Mouse (Mus musculus) embryonic facial prominence, embryonic 15.5 days (tissue): ENCODE data around the gene Caln1. TPM values are rescaled to one million over a fixed set of nuclear protein-coding genes. Genes with fewer than 3 reads are reported as not detected.

Source experiments
- ATAC-seq: fragments of 200-750 bp; cut with Nextera tagmentation; 2 replicates; pipeline ENCODE4 v1.8.0; 2017; ENCODE audit warnings: low read depth, moderate TSS enrichment; ENCODE audit not compliant: insufficient number of reproducible peaks, low FRiP score, low TSS enrichment
- H3K27ac ChIP-seq: fragments of 300-500 bp; sonication (generic); replicated peaks from 2 replicates; pipeline ENCODE4 v1.5.1; 2015; ENCODE audit warnings: mild to moderate bottlenecking, inconsistent platforms
- H3K27me3 ChIP-seq: fragments of 300-500 bp; sonication (generic); 2 replicates; pipeline ENCODE4 v1.6.1; 2015; ENCODE audit warnings: inconsistent platforms
- H3K36me3 ChIP-seq: fragments of 300-500 bp; sonication (generic); 2 replicates; pipeline ENCODE4 v1.6.1; 2015; ENCODE audit warnings: mild to moderate bottlenecking, inconsistent platforms
- H3K4me1 ChIP-seq: fragments of 300-500 bp; sonication (generic); 2 replicates; pipeline ENCODE4 v1.6.1; 2015; ENCODE audit warnings: inconsistent platforms
- H3K4me2 ChIP-seq: fragments of 300-500 bp; sonication (generic); replicated peaks from 2 replicates; pipeline ENCODE4 v1.6.1; 2015; ENCODE audit warnings: mild to moderate bottlenecking, inconsistent platforms
- H3K4me3 ChIP-seq: fragments of 300-500 bp; sonication (generic); replicated peaks from 2 replicates; pipeline ENCODE4 v1.5.1; 2015; ENCODE audit warnings: mild to moderate bottlenecking, inconsistent platforms
- H3K9ac ChIP-seq: fragments of 300-500 bp; sonication (generic); 2 replicates; pipeline ENCODE4 v1.6.1; 2015; ENCODE audit warnings: inconsistent platforms
- H3K9me3 ChIP-seq: fragments of 300-500 bp; sonication (generic); replicated peaks from 2 replicates; pipeline ENCODE4 v1.6.1; 2016; ENCODE audit warnings: inconsistent platforms
- WGBS: fragments of 180-500 bp; shearing (Covaris S2); methylation state at CpG from one replicate; pipeline ENCODE4 v1.1.7; 2015; 5-methylcytosine and 5-hydroxymethylcytosine counted together
- polyA plus RNA-seq: library from polyadenylated mRNA; unstranded; fragments of >200 nt; fragmentation: Nextera tagmentation; extraction: Ambion mirVana; gene quantifications from 2 replicates; pipeline ENCODE4 v1.2.1, GENCODE M21; 2015

The Caln1 gene
- polyA plus RNA-seq, 1 experiment from 2014 or later = 1.5 TPM

DNA sequence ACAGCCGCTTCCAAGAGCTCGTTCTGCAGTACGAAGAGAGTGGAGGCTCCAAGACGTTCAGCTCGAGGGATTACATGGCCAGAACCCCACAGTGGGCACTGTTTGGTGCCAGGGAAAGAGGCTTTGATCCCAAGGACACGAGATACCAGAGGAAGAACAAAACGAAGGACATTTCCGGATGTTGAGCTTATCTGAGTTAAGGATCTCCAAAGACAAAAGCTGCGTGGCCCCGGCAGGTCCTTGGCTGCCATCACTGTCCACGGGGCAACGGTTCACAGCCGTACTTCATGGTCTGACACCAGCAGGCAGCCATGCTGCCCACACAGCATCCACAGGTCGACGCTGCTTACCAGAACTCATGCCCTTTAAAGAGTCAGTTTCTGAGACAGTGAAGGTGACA lies 28.6 kb upstream of the Caln1 start:
- Histone ChIP-seq H3K4me3 (no peak overlapping the region), H3K4me1 (no peaks in the 10 kb centered on the region), H3K9ac (no peak overlapping the region), H3K27ac (no peak overlapping the region), H3K36me3 (peaks cover 42% of the 10 kb centered on the region), H3K4me2 (no peak overlapping the region), H3K27me3 (no peaks in the 10 kb centered on the region), H3K9me3 (no peaks in the 10 kb centered on the region)
- no peak for ATAC-seq
- WGBS = 93% methylated on average over 15 of the region's 15 CpGs

DNA sequence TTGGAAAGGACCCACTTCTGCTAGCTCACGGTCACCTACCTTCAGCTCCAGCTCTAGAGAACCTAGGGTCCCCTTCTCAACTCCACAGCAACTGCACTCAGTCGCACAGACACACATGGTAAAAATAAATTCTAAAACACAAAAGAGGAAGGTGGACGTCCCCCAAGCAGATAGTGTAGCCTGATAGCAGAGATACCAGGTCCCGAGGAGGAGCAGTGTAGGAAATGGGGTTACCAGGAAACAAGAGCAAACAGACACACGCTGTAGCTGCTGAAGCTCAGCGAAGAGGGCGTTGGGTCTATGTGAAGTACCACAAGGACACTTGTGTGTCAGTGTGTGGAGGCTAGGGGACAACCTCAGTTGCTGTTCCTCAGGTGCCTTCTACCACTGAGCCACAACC lies 24.3 kb upstream of the Caln1 start:
- Histone ChIP-seq H3K36me3 (peaks cover 33% of the 10 kb centered on the region), H3K27ac (no peak overlapping the region), H3K27me3 (no peaks in the 10 kb centered on the region), H3K9me3 (no peaks in the 10 kb centered on the region), H3K4me1 (no peaks in the 10 kb centered on the region), H3K4me2 (no peak overlapping the region), H3K4me3 (no peak overlapping the region), H3K9ac (no peak overlapping the region)
- no peak for ATAC-seq
- 91% methylated on average over 7 of the region's 7 CpGs for WGBS

DNA sequence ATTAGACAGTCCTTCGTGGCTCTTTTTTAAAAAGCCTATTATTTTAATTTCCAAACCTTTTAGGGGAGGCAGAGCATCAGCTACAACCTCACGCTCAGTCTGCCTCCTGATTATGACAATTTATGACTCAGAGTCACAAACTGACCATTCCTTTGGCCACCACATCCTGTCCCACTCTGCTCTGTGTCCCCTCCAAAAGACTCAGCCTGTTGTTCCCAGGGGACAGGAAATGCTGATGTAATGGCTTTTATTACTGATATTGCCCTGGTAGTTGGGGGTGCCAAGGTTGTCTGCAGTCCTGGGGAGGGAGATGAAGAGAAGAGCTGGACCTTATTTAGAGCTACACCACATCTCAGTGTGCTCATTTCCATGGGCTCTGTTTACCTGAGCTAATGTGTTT lies 23.4 kb upstream of the Caln1 start:
- ATAC-seq = no peak

DNA sequence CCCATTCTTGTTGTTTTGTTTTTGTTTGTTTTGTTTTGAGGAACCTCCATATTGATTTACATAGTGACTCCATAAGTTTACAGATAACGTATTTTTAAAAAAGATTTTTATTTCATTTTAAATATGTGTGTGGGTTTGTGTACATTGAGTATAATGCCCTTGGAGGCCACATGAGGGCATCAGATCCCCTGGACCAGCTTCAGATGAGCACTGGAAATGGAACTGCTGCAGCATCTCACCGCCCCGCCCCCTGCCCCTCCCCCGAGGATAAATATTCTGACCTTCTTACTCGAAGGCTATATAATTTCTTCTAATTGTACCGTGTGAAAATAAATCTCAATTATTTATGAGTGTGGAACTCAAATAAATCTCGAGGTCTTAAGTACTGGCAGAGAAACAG lies 14.0 kb upstream of the Caln1 start:
- no peaks in the 10 kb centered on the region for H3K36me3 ChIP-seq
- no peak overlapping the region for H3K27ac ChIP-seq
- whole genome bisulfite sequencing = 58% methylated on average over 7 of the region's 7 CpGs
- no peak overlapping the region for H3K9ac ChIP-seq
- no peak overlapping the region for H3K4me3 ChIP-seq
- no peaks in the 10 kb centered on the region for H3K9me3 ChIP-seq
- ATAC-seq = no peak
- H3K4me1 ChIP-seq = no peaks in the 10 kb centered on the region
- no peak overlapping the region for H3K4me2 ChIP-seq
- no peaks in the 10 kb centered on the region for H3K27me3 ChIP-seq

More for the DNA sequence above, 23.4 kb upstream of the Caln1 start:
- Histone ChIP-seq H3K9me3 (no peaks in the 10 kb centered on the region), H3K4me3 (no peak overlapping the region), H3K9ac (no peak overlapping the region), H3K36me3 (peaks cover 24% of the 10 kb centered on the region), H3K27me3 (no peaks in the 10 kb centered on the region), H3K4me2 (no peak overlapping the region), H3K27ac (no peak overlapping the region), H3K4me1 (no peaks in the 10 kb centered on the region)
- 73% methylated on average over 2 of the region's 2 CpGs for WGBS

DNA sequence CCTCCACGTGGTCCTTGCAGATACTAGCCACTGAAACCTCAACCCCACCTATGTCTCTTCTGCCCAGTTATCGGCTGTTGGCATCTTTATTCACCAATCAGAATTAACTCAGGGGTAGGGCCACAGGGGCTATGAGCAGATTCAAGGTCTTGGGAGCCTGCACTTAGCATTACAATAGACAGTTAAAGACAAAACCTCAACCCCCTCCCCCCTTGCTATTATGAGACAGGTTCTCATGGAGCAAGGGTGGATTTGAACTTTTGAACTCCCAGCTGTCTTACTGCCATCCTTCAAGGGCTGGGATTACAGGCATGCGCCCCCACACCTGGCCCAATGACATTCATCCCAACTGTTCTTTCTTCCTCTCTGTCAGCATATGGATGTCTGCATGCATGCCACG lies 6.1 kb upstream of the Caln1 start:
- Histone ChIP-seq H3K9ac (no peak overlapping the region), H3K4me3 (no peak overlapping the region), H3K4me1 (no peaks in the 10 kb centered on the region), H3K27ac (no peak overlapping the region), H3K9me3 (no peaks in the 10 kb centered on the region), H3K27me3 (no peaks in the 10 kb centered on the region), H3K4me2 (no peak overlapping the region), H3K36me3 (no peaks in the 10 kb centered on the region)
- 63% methylated on average over 4 of the region's 4 CpGs for WGBS
- no peak for ATAC-seq

DNA sequence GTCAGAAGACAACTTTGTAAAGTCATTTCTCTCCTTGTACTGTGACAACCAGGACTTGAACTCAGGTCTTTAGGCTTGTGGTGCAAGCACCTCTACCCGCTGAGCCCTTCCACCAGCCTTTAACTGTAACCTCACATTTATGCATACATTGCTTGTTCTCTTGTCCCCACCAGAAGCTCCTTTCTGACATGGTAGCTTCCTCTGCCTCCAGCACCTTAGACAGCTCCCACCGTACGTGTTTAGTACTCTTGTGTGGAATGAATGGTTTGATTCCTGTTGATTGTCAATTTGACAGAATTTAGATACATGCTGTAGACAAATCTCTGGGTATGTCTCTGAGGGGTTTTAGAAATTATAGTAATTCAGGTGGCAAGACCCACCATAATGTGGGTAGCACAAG lies 5.5 kb upstream of the Caln1 start:
- H3K4me2 ChIP-seq = no peak overlapping the region
- no peaks in the 10 kb centered on the region for H3K4me1 ChIP-seq
- H3K9ac ChIP-seq = no peak overlapping the region
- H3K27ac ChIP-seq = no peak overlapping the region
- WGBS = 27% methylated on average over 3 of the region's 3 CpGs
- H3K9me3 ChIP-seq = no peaks in the 10 kb centered on the region
- H3K36me3 ChIP-seq = no peaks in the 10 kb centered on the region
- no peak overlapping the region for H3K4me3 ChIP-seq
- no peak for ATAC-seq
- H3K27me3 ChIP-seq = no peaks in the 10 kb centered on the region

DNA sequence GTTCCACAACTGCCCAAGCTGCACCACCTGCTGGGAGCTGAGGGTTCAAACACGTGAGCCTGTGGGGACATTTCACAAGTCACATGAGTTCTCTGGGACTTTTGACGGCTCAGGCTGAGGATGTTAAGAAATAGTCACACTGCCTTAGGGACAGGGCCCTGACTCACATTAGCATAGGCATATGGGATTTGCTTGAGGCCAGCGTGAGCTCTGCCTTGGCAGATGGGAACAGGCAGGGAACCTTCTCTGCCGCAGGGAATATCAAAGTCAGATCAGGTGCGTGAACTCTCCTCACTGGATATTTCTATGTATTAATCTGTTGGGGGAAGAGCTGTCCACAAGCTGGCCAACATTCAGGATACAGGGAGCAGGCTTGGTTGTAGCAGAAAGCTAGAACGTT lies 1.0 kb upstream of the Caln1 start:
- Histone ChIP-seq H3K27me3 (no peaks in the 10 kb centered on the region), H3K4me2 (no peak overlapping the region), H3K9ac (no peak overlapping the region), H3K4me3 (no peak overlapping the region), H3K9me3 (no peaks in the 10 kb centered on the region), H3K4me1 (no peaks in the 10 kb centered on the region), H3K27ac (no peak overlapping the region), H3K36me3 (no peaks in the 10 kb centered on the region)
- ATAC-seq = no peak
- WGBS = 77% methylated on average over 6 of the region's 6 CpGs

DNA sequence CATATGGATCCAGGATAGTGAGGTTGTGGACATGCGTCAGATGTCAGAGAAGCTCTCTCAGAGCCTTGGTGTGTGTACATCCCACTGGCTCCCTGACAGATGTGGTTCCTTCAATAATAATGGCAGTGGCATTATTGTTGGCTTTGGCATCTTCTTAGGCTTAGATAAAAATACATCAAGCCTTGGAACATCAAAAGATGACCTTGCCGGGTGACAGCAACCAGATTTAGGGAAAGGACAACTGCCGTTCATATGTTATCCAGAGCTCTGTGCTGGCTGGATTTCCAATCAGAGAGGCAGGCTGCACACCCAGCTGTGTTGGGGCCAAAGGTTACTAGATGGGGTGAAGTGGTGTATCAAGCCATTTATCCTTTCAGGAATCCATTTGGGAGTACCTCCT lies 6.2 kb downstream of the Caln1 start:
- Histone ChIP-seq H3K4me2 (no peak overlapping the region), H3K4me3 (no peak overlapping the region), H3K36me3 (no peaks in the 10 kb centered on the region), H3K9me3 (no peaks in the 10 kb centered on the region), H3K27me3 (no peaks in the 10 kb centered on the region), H3K9ac (no peak overlapping the region), H3K4me1 (no peaks in the 10 kb centered on the region), H3K27ac (no peak overlapping the region)
- no peak for ATAC-seq
- 81% methylated on average over 3 of the region's 3 CpGs for WGBS

DNA sequence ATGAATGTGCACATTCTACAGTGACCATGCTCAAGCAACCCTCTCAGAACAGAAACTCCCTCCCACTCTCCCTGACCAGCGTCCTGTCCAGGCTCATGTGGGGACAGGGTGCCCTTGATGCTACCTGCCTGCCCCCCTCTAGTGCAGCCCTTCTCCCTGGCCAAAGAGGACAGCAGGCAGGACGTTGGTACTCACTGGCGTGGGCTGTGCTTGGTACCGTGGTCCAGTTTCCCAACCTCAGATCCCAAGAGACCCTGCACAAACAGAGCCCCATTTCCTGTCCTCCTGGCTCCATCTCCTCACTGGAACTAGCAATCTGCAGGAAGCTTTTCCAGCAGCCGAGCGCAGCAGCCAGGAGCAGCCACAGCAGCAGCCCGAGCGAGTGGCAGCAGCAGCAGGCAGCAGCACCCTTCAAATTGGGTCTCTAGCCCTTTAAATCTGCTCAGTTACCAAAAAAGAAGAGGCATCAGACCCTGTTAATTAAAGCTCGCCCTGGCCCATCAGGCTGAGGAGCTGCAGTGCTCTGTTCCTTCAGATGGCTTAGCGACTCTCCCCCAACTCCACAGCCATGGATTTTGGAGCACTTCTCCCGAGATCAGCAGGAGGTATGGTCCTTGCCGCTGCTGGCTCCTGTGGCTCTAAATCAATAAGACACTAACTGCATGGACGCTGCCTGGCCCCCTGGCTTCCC lies 15.1 kb downstream of the Caln1 start, which contains the start of gene A330070K13Rik:
Gene A330070K13Rik, minus strand, starts transcription at position 410 of the 691 bp plus-strand sequence.
- 6% methylated on average over 13 of the region's 13 CpGs for WGBS
- H3K4me1 ChIP-seq = no peaks in the 10 kb centered on the region
- no peak within 1 kb of the TSS for H3K4me3 ChIP-seq
- H3K36me3 ChIP-seq = no peaks in the 10 kb centered on the region
- no peaks in the 10 kb centered on the region for H3K9me3 ChIP-seq
- H3K9ac ChIP-seq = no peak within 1 kb of the TSS
- H3K27ac ChIP-seq = no peak within 1 kb of the TSS
- H3K27me3 ChIP-seq = no peaks in the 10 kb centered on the region
- ATAC-seq = no peak
- peak within 1 kb of the TSS; percentile 19; the same call in 1 of the 2 replicates for H3K4me2 ChIP-seq

DNA sequence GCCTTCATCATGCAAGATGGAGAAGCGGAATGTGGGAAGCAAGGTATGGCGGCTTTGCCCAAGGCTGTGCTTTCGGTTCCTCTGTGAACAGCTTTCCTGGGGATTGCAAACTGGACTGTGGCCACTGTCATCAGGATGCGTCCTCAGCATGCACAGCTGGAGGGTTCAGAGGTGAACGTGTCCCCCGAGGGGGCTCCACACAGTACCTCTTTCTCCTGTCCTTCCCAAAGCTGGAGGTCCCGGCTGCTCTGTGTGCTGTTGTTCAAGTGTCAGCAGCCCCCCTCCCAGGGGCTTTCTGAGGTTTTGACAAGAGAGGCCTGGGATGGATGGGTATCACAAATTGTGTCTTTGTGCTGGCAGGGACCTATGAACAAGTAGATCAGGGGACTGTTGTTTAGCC lies 17.2 kb downstream of the Caln1 start:
- Histone ChIP-seq H3K4me1 (no peaks in the 10 kb centered on the region), H3K27me3 (no peaks in the 10 kb centered on the region; the same call in 1 of the 2 replicates), H3K36me3 (no peaks in the 10 kb centered on the region), H3K4me2 (no peak overlapping the region), H3K9me3 (no peaks in the 10 kb centered on the region), H3K9ac (no peak overlapping the region), H3K27ac (no peak overlapping the region), H3K4me3 (no peak overlapping the region)
- WGBS = 42% methylated on average over 7 of the region's 7 CpGs
- no peak for ATAC-seq

DNA sequence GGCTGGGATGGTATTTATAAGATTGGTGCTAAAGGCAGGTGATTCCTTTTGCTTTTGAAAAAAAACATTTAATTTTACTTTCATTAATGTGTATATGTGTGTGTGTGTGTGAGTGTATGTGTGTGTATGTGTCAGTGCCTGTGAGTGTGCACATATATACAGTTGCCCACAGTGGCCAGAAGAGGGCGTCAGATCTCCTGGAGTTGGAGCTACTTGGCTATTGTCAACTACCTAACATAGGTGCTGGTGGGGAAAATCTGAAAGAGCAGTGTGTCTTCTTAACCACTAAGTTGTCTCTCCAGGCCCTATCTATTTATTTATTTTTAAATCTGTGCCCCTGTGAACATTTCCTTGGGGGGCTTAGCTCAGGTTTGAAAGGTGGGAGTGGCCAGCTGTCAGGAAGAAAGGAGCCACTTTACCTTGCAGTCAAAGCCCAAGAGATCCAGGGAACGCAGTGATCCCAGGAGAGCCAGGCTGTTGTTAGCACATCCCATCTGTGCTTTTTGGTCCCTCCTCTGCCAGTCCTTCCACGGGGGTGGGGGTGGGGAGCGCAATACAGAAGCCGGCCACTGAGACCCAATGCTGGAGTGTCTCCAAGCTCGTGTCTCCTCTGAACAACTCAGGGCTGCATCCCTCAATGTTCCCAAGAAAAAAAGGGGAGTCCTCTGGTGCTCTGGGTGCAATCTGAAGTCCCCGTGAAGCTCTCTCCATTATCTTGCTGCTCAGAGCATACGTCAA lies 24.5 kb downstream of the Caln1 start:
- Histone ChIP-seq H3K9ac (no peak overlapping the region), H3K27me3 (no peaks in the 10 kb centered on the region; the same call in 1 of the 2 replicates), H3K27ac (no peak overlapping the region), H3K4me2 (no peak overlapping the region), H3K4me1 (no peaks in the 10 kb centered on the region), H3K36me3 (no peaks in the 10 kb centered on the region), H3K4me3 (no peak overlapping the region), H3K9me3 (no peaks in the 10 kb centered on the region)
- no peak for ATAC-seq
- 50% methylated on average over 8 of the region's 8 CpGs for WGBS

DNA sequence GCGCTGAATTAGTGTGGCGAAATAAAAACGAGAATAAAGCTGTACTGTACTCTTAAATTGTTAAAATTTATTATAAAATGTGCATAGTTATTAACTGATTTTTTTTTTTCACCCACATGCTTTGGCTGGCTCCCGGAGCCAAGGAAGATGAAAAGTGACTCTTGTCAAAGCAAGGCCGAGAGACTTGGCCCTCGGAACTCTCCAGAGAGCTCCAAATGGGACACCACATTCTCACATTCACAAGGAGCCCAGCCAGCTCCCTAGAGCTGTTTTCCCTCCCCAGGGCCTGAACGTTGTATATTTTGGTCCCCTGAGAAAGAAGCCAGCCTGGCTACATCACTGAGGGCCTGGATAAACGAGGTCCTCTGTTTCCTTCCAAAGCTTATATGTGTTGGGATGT lies 25.1 kb downstream of the Caln1 start:
- H3K9me3 ChIP-seq = no peaks in the 10 kb centered on the region
- H3K4me3 ChIP-seq = no peak overlapping the region
- H3K4me2 ChIP-seq = no peak overlapping the region
- no peak overlapping the region for H3K27ac ChIP-seq
- no peak overlapping the region for H3K9ac ChIP-seq
- H3K36me3 ChIP-seq = no peaks in the 10 kb centered on the region
- H3K4me1 ChIP-seq = no peaks in the 10 kb centered on the region
- no peaks in the 10 kb centered on the region; the same call in 1 of the 2 replicates for H3K27me3 ChIP-seq
- WGBS = 71% methylated on average over 8 of the region's 8 CpGs
- no peak for ATAC-seq
